In the genomic region with DNA sequence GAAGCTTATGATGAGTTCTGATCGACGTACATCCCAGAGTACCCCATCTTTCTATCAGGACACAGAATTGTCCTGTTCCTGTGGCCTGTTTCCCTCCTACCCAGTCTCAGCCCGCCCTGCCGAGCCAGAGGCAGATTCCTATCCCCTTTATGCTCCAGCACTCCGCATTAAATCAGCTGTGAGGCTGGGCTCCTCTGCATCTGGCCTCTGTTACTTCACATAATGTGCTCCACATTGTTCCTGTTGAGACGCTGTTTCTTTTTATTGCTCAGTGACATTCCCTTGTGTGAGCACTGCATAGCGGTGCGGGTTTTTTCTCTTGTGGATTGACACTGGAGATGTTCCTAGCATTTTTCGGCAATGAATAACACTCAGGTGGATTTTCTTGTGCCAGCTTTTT, we compare ENCODE assay signal across 15 mouse cellular contexts.
DNase-seq lines count a peak whose midpoint lies in the region; ATAC-seq and TF ChIP-seq lines count a peak whose summit lies in the region.
"Had no signal": no experiment of that assay in that cellular context is flagged by ENCODE, and none has a peak within 500 bp of the region (broad histone marks: within the 10 kb centered on the region; RNA-seq: fewer than 3 reads in every experiment).

No protein-coding gene starts in this region.

- H3K4me1 ChIP-seq in forebrain, embryonic 14.5 days (ENCODE audit: control insufficient read depth, insufficient read depth, low read length) = 0 out of 2 replicates have a peak, but pooled peaks cover 2% of the 10 kb centered on the region
- peaks cover 16% of the 10 kb centered on the region for H3K4me1 ChIP-seq in forebrain, embryonic 10.5 days
- peaks cover 8% of the 10 kb centered on the region; the same call in 1 of the 2 replicates for H3K4me1 ChIP-seq in embryonic facial prominence, embryonic 13.5 days
- peaks cover 4% of the 10 kb centered on the region for H3K4me1 ChIP-seq in limb, embryonic 11.5 days (ENCODE audit: control insufficient read depth, insufficient read depth, low read length)
- no peaks in the 10 kb centered on the region for H3K4me1 ChIP-seq in olfactory bulb, adult 2 months (ENCODE audit: control insufficient read depth, insufficient read depth, low read length)
- no peaks in the 10 kb centered on the region for H3K4me1 ChIP-seq in lung, adult 2 months (ENCODE audit: control insufficient read depth, insufficient read depth, low read length)
- H3K4me1 ChIP-seq: heart, embryonic 10.5 days; liver, embryonic 12.5 days had no signal

- H3K27ac ChIP-seq in forebrain, embryonic 14.5 days (ENCODE audit: low read depth, low read length) = no peak overlapping the region
- H3K27ac ChIP-seq in forebrain, embryonic 10.5 days = no peak overlapping the region
- H3K27ac ChIP-seq in embryonic facial prominence, embryonic 13.5 days = no peak overlapping the region
- H3K27ac ChIP-seq in limb, embryonic 11.5 days (replicated peaks; ENCODE audit: low read depth, low read length) = no peak overlapping the region
- H3K27ac ChIP-seq in olfactory bulb, adult 2 months (ENCODE audit: insufficient read depth, low read depth, low read length) = 0 out of 2 replicates have a peak overlapping the region, but pooled peaks have one; percentile 45
- H3K27ac ChIP-seq: gastrocnemius, adult 2 months; heart, embryonic 10.5 days; layer of hippocampus, adult 2 months; liver, embryonic 12.5 days had no signal

- no peak for TF ChIP-seq POLR2A in olfactory bulb, adult 2 months (IDR thresholded peaks at IDR 0.05; ENCODE audit: insufficient read depth, low read depth, low read length)
- TF ChIP-seq POLR2A in lung, adult 2 months (IDR thresholded peaks at IDR 0.05; ENCODE audit: borderline replicate concordance, extremely low read depth, low read depth, low read length) = no peak

- H3K4me2 ChIP-seq in forebrain, embryonic 14.5 days (ENCODE audit: low read length) = no peak overlapping the region
- H3K4me2 ChIP-seq in embryonic facial prominence, embryonic 13.5 days = no peak overlapping the region
- H3K4me2 ChIP-seq in limb, embryonic 11.5 days (ENCODE audit: low read depth, severe bottlenecking) = no peak overlapping the region
- H3K4me2 ChIP-seq: liver, embryonic 12.5 days had no signal

- DNase-seq in forebrain, embryonic 14.5 days (ENCODE audit: low spot score) = peak; percentile 39
- no peak for DNase-seq in forebrain, embryonic 10.5 days (ENCODE audit: extremely low spot score, low spot score)
- DNase-seq in limb, embryonic 11.5 days (ENCODE audit: low spot score) = peak; percentile 59
- DNase-seq in cerebellum, postnatal 36 days = no peak
- no peak for DNase-seq in lung, adult 2 months
- no peak for DNase-seq in kidney, adult 18-20 months
- DNase-seq: cerebellum, adult 2 months; gastrocnemius, adult 2 months; heart, postnatal 4 days; kidney, adult 9 months had no signal

- H3K4me3 ChIP-seq in forebrain, embryonic 14.5 days (ENCODE audit: low read depth, low read length) = no peak overlapping the region
- no peak overlapping the region for H3K4me3 ChIP-seq in forebrain, embryonic 10.5 days
- no peak overlapping the region for H3K4me3 ChIP-seq in embryonic facial prominence, embryonic 13.5 days
- H3K4me3 ChIP-seq in limb, embryonic 11.5 days (ENCODE audit: low read depth, low read length) = no peak overlapping the region
- no peak overlapping the region for H3K4me3 ChIP-seq in olfactory bulb, adult 2 months (ENCODE audit: insufficient read depth, low read depth, low read length)
- H3K4me3 ChIP-seq in lung, adult 2 months (replicated peaks; ENCODE audit: extremely low read depth, low read depth, low read length) = no peak overlapping the region
- H3K4me3 ChIP-seq: gastrocnemius, adult 2 months; heart, embryonic 10.5 days; layer of hippocampus, adult 2 months; liver, embryonic 12.5 days had no signal

- WGBS in forebrain, embryonic 14.5 days = 40% methylated on average over 9 of the region's 9 CpGs
- whole genome bisulfite sequencing in forebrain, embryonic 10.5 days = 52% methylated on average over 9 of the region's 9 CpGs
- WGBS in embryonic facial prominence, embryonic 13.5 days = 20% methylated on average over 9 of the region's 9 CpGs
- 40% methylated on average over 9 of the region's 9 CpGs for WGBS in limb, embryonic 11.5 days
- WGBS in olfactory bulb, adult 2 months = 47% methylated on average over 9 of the region's 9 CpGs
- WGBS in lung, adult 2 months = 67% methylated on average over 9 of the region's 9 CpGs

- H3K9me3 ChIP-seq in forebrain, embryonic 14.5 days (replicated peaks; ENCODE audit: control insufficient read depth, low read length) = no peaks in the 10 kb centered on the region
- H3K9me3 ChIP-seq in forebrain, embryonic 10.5 days = no peaks in the 10 kb centered on the region
- H3K9me3 ChIP-seq in embryonic facial prominence, embryonic 13.5 days = no peaks in the 10 kb centered on the region
- no peaks in the 10 kb centered on the region for H3K9me3 ChIP-seq in limb, embryonic 11.5 days (ENCODE audit: control insufficient read depth, low read length)
- H3K9me3 ChIP-seq: heart, embryonic 10.5 days; liver, embryonic 12.5 days had no signal

- H3K9ac ChIP-seq in forebrain, embryonic 14.5 days (ENCODE audit: low read length) = no peak overlapping the region
- no peak overlapping the region for H3K9ac ChIP-seq in embryonic facial prominence, embryonic 13.5 days
- no peak overlapping the region for H3K9ac ChIP-seq in limb, embryonic 11.5 days (ENCODE audit: low read length)
- H3K9ac ChIP-seq: liver, embryonic 12.5 days had no signal

- no peaks in the 10 kb centered on the region for H3K27me3 ChIP-seq in forebrain, embryonic 14.5 days (replicated peaks; ENCODE audit: control insufficient read depth, insufficient read depth, low read length)
- peaks cover 17% of the 10 kb centered on the region for H3K27me3 ChIP-seq in forebrain, embryonic 10.5 days (ENCODE audit: poor library complexity, severe bottlenecking)
- H3K27me3 ChIP-seq in embryonic facial prominence, embryonic 13.5 days = no peaks in the 10 kb centered on the region
- H3K27me3 ChIP-seq in limb, embryonic 11.5 days (ENCODE audit: control insufficient read depth, insufficient read depth, low read length) = no peaks in the 10 kb centered on the region
- H3K27me3 ChIP-seq: liver, embryonic 12.5 days had no signal

- ATAC-seq in forebrain, embryonic 14.5 days = 0 out of 2 replicates have a peak, but pooled peaks have one; percentile 34
- ATAC-seq in embryonic facial prominence, embryonic 13.5 days (ENCODE audit: insufficient number of reproducible peaks, insufficient read depth, low FRiP score, low TSS enrichment, low read depth) = 0 out of 2 replicates have a peak, but pooled peaks have one; percentile 62
- no peak for ATAC-seq in limb, embryonic 11.5 days (ENCODE audit: insufficient number of reproducible peaks, low FRiP score, low TSS enrichment, low read depth)
- ATAC-seq: liver, embryonic 12.5 days had no signal

- TF ChIP-seq CTCF in olfactory bulb, adult 2 months (IDR thresholded peaks at IDR 0.05; ENCODE audit: insufficient read depth, low read depth, low read length) = no peak
- no peak for TF ChIP-seq CTCF in lung, adult 2 months (IDR thresholded peaks at IDR 0.05; ENCODE audit: insufficient read depth, low read length)

- no peaks in the 10 kb centered on the region for H3K36me3 ChIP-seq in forebrain, embryonic 14.5 days (ENCODE audit: control insufficient read depth, insufficient read depth, low read length)
- H3K36me3 ChIP-seq in forebrain, embryonic 10.5 days (replicated peaks) = no peaks in the 10 kb centered on the region
- H3K36me3 ChIP-seq in embryonic facial prominence, embryonic 13.5 days = no peaks in the 10 kb centered on the region
- no peaks in the 10 kb centered on the region for H3K36me3 ChIP-seq in limb, embryonic 11.5 days (ENCODE audit: control insufficient read depth, insufficient read depth, low read length)
- H3K36me3 ChIP-seq: heart, embryonic 10.5 days; liver, embryonic 12.5 days had no signal

Comparison
In these comparisons a context has a peak if more than half of its experiments do, and no peak if none do; other contexts are left out.
1. DNase-seq: peak in forebrain, embryonic 14.5 days (single experiment) and limb, embryonic 11.5 days (single experiment); none in forebrain, embryonic 10.5 days (single experiment), cerebellum, postnatal 36 days (0 of 2), lung, adult 2 months (single experiment) and kidney, adult 18-20 months (single experiment).